Mouse (Mus musculus) E14TG2a.4 (cell line): Measurements from ENCODE around the gene Gtf3c6.

Experiments
- CTCF ChIP-seq: conservative IDR thresholded peaks from 2 replicates; pipeline ENCODE4 v1.5.1; 2014; ENCODE audit warnings: low read length
- NANOG ChIP-seq: IDR thresholded peaks from 2 replicates; pipeline ENCODE4 v1.6.1; 2014; ENCODE audit warnings: borderline replicate concordance, low read length, mixed read lengths
- POU5F1 ChIP-seq: IDR thresholded peaks from 2 replicates; pipeline ENCODE4 v1.6.1; 2014; ENCODE audit warnings: low read length, borderline replicate concordance

- TF ChIP-seq CTCF (no peak), POU5F1 (no peak), NANOG (no peak)
Measured at GRCm38 (mm10) chr10:40275991-40276390, 18.1 kb upstream of the Gtf3c6 start.
